ENCODE assay signal across 20 mouse cellular contexts in the genomic region with DNA sequence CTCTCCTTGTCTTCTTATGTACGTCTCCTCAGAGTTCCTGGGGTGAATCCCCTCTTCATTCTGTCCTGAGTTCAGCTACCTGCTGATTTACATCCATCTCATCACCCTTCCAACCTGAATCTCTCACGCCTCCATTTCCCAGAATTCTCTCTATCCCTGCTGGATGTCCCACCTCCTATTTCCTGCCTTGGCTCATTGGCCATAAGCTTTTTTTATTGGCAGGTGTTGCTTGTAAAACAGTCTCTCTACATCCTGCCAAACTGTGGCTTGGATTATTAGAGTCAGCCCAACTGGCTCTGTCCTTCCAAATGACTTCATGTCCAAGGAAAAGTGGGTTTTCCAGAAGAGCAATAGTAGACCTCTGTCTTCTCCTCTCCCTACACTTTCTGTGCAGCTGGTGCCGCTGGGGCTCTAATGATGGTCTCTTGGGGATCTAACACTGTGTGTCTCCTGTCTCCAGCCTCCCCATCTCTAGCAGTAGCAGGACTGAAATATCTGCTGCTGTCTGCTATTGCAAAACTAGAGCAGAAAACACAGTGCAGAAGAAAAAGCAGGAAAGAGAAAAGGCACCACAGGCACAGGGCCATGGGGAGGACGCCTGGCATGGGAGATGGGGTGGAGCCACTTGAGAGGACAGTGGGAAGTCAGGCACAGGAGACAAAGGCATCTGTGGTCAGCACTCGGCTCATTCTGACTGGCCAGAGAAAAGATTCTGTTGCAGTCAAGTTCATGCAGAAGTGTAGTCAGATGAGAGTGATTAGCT.
A peak's percentile ranks its signal among the peaks of the same experiment; 100 is the strongest.
DNase-seq lines count a peak whose midpoint lies in the region; ATAC-seq and TF ChIP-seq lines count a peak whose summit lies in the region.
"Had no signal": no experiment of that assay in that cellular context is flagged by ENCODE, and none has a peak within 500 bp of the region (broad histone marks: within the 10 kb centered on the region; RNA-seq: fewer than 3 reads in every experiment).

No protein-coding gene starts in this region.

- no peak overlapping the region for H3K27ac ChIP-seq in heart, adult 2 months
- H3K27ac ChIP-seq in heart, embryonic 10.5 days = no peak overlapping the region
- H3K27ac ChIP-seq: forebrain, embryonic 15.5 days; hindbrain, embryonic 10.5 days; hindbrain, postnatal 0 days; stomach, postnatal 0 days had no signal

- no peak for ATAC-seq in megakaryocyte, adult 5-6 weeks (ENCODE audit: poor library complexity, severe bottlenecking)
- ATAC-seq: activated CD4-positive, CD25-positive, alpha-beta regulatory T cell, adult 4 months; forebrain, embryonic 15.5 days; hindbrain, postnatal 0 days; intestine, postnatal 0 days; lung, postnatal 0 days; Patski had no signal

- no peak for TF ChIP-seq CTCF in heart, adult 2 months (IDR thresholded peaks at IDR 0.05)

- H3K27me3 ChIP-seq in heart, adult 2 months (ENCODE audit: control insufficient read depth, insufficient read depth, low read length) = no peaks in the 10 kb centered on the region
- no peaks in the 10 kb centered on the region for H3K27me3 ChIP-seq in heart, embryonic 10.5 days (ENCODE audit: insufficient read depth, poor library complexity, severe bottlenecking)
- peaks cover 1% of the 10 kb centered on the region for H3K27me3 ChIP-seq in megakaryocyte, embryonic 14.5 days (replicated peaks)
- H3K27me3 ChIP-seq: forebrain, embryonic 15.5 days; Patski had no signal

- TF ChIP-seq EP300 in heart, adult 2 months (IDR thresholded peaks at IDR 0.05; ENCODE audit: insufficient read depth, low read depth, low read length) = no peak

- H3K36me3 ChIP-seq in heart, adult 2 months (ENCODE audit: control insufficient read depth, insufficient read depth, low read length) = no peaks in the 10 kb centered on the region
- no peaks in the 10 kb centered on the region for H3K36me3 ChIP-seq in heart, embryonic 10.5 days
- H3K36me3 ChIP-seq in megakaryocyte, embryonic 14.5 days (replicated peaks; ENCODE audit: low read length) = peaks cover 5% of the 10 kb centered on the region
- H3K36me3 ChIP-seq: forebrain, embryonic 15.5 days; hindbrain, embryonic 10.5 days had no signal

- no peaks in the 10 kb centered on the region for H3K79me2 ChIP-seq in heart, adult 2 months (replicated peaks; ENCODE audit: control insufficient read depth, insufficient read depth, low read length)

- intact Hi-C loops in heart, adult 2 months (cut with DNase I) = no loop called here

- 53% methylated on average over 5 of the region's 5 CpGs for WGBS in heart, adult 2 months
- 68% methylated on average over 5 of the region's 5 CpGs for WGBS in heart, embryonic 10.5 days

- H3K4me3 ChIP-seq in heart, adult 2 months = no peak overlapping the region
- no peak overlapping the region for H3K4me3 ChIP-seq in heart, embryonic 10.5 days
- peak overlapping the region; percentile 56 for H3K4me3 ChIP-seq in megakaryocyte, embryonic 14.5 days (replicated peaks)
- H3K4me3 ChIP-seq: forebrain, embryonic 15.5 days; hindbrain, embryonic 10.5 days had no signal

- H3K4me1 ChIP-seq in heart, adult 2 months (ENCODE audit: control insufficient read depth, insufficient read depth, low read length) = no peaks in the 10 kb centered on the region
- H3K4me1 ChIP-seq in heart, embryonic 10.5 days = no peaks in the 10 kb centered on the region
- peaks cover 56% of the 10 kb centered on the region for H3K4me1 ChIP-seq in megakaryocyte, embryonic 14.5 days
- H3K4me1 ChIP-seq: forebrain, embryonic 15.5 days; hindbrain, embryonic 10.5 days had no signal

- no peak for TF ChIP-seq POLR2A in heart, adult 2 months (IDR thresholded peaks at IDR 0.05; ENCODE audit: insufficient read depth, low read depth, low read length)

- no peaks in the 10 kb centered on the region for H3K9me3 ChIP-seq in heart, embryonic 10.5 days
- H3K9me3 ChIP-seq in megakaryocyte, embryonic 14.5 days = peaks cover 19% of the 10 kb centered on the region
- H3K9me3 ChIP-seq: forebrain, embryonic 15.5 days; hindbrain, embryonic 10.5 days had no signal

- H3K9ac ChIP-seq in heart, adult 2 months (ENCODE audit: low read depth, low read length) = no peak overlapping the region
- H3K9ac ChIP-seq: forebrain, embryonic 15.5 days had no signal

- DNase-seq in heart, adult 2 months = peak; percentile 36 to 58
- DNase-seq in heart, embryonic 10.5 days (ENCODE audit: low spot score) = no peak
- DNase-seq in adipocyte (ENCODE audit: low spot score) = peak; percentile 61
- peak; percentile 50 for DNase-seq in gastrocnemius, postnatal 10 days
- no peak for DNase-seq in cerebellum, adult 9-11 months
- DNase-seq: cerebellum, adult 11 months; cerebellum, postnatal 14 days; layer of hippocampus, postnatal 36 days; liver; right cerebral cortex, postnatal 4 days had no signal

Comparison
In these comparisons a context has a peak if more than half of its experiments do, and no peak if none do; other contexts are left out.
1. DNase-seq: peak in heart, adult 2 months (2 of 2), adipocyte (single experiment) and gastrocnemius, postnatal 10 days (single experiment); none in heart, embryonic 10.5 days (single experiment) and cerebellum, adult 9-11 months (single experiment).